Mouse (Mus musculus) adrenal gland, postnatal 14 days (tissue): ENCODE results near the gene Fam24b. TPM values are rescaled to one million over a fixed set of nuclear protein-coding genes. Genes with fewer than 3 reads are reported as not detected.

Experiments
- DNase-seq: peaks from one replicate; pipeline ENCODE4 v3.0.0; 2021; ENCODE audit warnings: mixed read lengths
- long read RNA-seq, 2 experiments: library from polyadenylated mRNA; stranded (forward); transcript quantifications; one replicate each; pipeline ENCODE4 v2.0.0; 2021
- total RNA-seq: library from RNA; stranded (reverse); gene quantifications from 2 replicates; pipeline ENCODE4 v1.2.3, GENCODE M21; 2021

The Fam24b gene
- not detected in 2 replicates for total RNA-seq
- long read RNA-seq, experiment 1 = 0 reads
- long read RNA-seq, experiment 2 = 0 reads

GRCm38 (mm10) chr7:131329416-131329815, at the start of gene Fam24b:
Gene Fam24b (minus strand): TSS chr7:131329516.
- DNase-seq = no peak

- DNase-seq = no peak
Observed at GRCm38 (mm10) chr7:131371880-131372651, 42.8 kb upstream of the Fam24b start.

GRCm38 (mm10) chr7:131371470-131371860, 42.1 kb upstream of the Fam24b start:
- DNase-seq = no peak

GRCm38 (mm10) chr7:131370648-131371469, 41.5 kb upstream of the Fam24b start, which contains the start of gene Pstk:
Gene Pstk (plus strand): TSS chr7:131371141.
- DNase-seq = peak; percentile 93

- no peak for DNase-seq
Observed at GRCm38 (mm10) chr7:131364131-131364530, 34.8 kb upstream of the Fam24b start.

GRCm38 (mm10) chr7:131362615-131363300, 33.4 kb upstream of the Fam24b start, which contains the start of gene 2310057M21Rik:
Gene 2310057M21Rik (minus strand): TSS chr7:131362759.
- DNase-seq = peak; percentile 98

- DNase-seq = no peak
Observed at GRCm38 (mm10) chr7:131362269-131362614, 32.9 kb upstream of the Fam24b start.

- DNase-seq = no peak
Observed at GRCm38 (mm10) chr7:131356105-131356504, 26.8 kb upstream of the Fam24b start.

GRCm38 (mm10) chr7:131345856-131346541, 16.7 kb upstream of the Fam24b start:
- DNase-seq = no peak

- no peak for DNase-seq
Observed at GRCm38 (mm10) chr7:131337502-131338068, 8.3 kb upstream of the Fam24b start.

- no peak for DNase-seq
Observed at GRCm38 (mm10) chr7:131333564-131333963, 4.2 kb upstream of the Fam24b start, which contains the start of gene Fam24a. Gene Fam24a (plus strand): TSS chr7:131333864.

GRCm38 (mm10) chr7:131331688-131332087, 2.4 kb upstream of the Fam24b start:
- no peak for DNase-seq

- DNase-seq = no peak
Observed at GRCm38 (mm10) chr7:131327054-131327453, 2.3 kb downstream of the Fam24b start.

GRCm38 (mm10) chr7:131322192-131322591, 7.1 kb downstream of the Fam24b start, which contains the start of gene Cuzd1:
Gene Cuzd1 (minus strand): TSS chr7:131322292.
- DNase-seq = peak; percentile 42

- DNase-seq = no peak
Observed at GRCm38 (mm10) chr7:131318340-131318739, 11.0 kb downstream of the Fam24b start.

- DNase-seq = no peak
Observed at GRCm38 (mm10) chr7:131317587-131317986, 11.7 kb downstream of the Fam24b start.

- DNase-seq = no peak
Observed at GRCm38 (mm10) chr7:131314493-131314892, 14.8 kb downstream of the Fam24b start.

- DNase-seq = no peak
Observed at GRCm38 (mm10) chr7:131306733-131307132, 22.6 kb downstream of the Fam24b start.

GRCm38 (mm10) chr7:131303340-131303739, 26.0 kb downstream of the Fam24b start:
- no peak for DNase-seq

- no peak for DNase-seq
Observed at GRCm38 (mm10) chr7:131297151-131297550, 32.2 kb downstream of the Fam24b start.
